Mouse (Mus musculus): Measurements from ENCODE around the gene Trmt1.

DNA sequence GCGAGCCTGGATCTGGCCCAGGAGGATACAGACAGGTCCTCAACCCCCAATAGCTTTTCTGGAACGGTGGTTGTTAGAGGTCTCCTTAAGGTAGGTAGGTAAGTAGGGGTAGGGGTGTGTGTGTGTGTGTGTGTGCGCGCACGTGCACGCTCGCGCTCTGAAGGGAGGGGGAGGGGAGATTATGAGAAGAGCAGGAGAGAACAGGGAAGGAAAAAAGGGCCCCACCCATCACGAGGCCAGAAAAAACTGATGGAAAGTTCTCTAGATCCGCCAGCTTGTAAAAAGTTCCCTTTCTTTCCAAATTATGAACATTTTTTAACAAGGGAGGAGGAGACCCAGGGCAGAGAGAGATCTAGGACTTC is 56.9 kb downstream of the Trmt1 start:
- TF ChIP-seq CHD2 (IDR thresholded peaks at IDR 0.05; ENCODE audit: low read depth, low read length) (no peak), MAFK (IDR thresholded peaks at IDR 0.05; ENCODE audit: insufficient read depth, low read depth, low read length) (no peak)

All from ES-E14 (cell line).